Mouse (Mus musculus): ENCODE measurements around the gene Adam1a. TPM values are rescaled to one million over a fixed set of nuclear protein-coding genes. Genes with fewer than 3 reads are reported as not detected.

The Adam1a gene
- polyA plus RNA-seq, 1 experiment, result 2.7 TPM

DNA sequence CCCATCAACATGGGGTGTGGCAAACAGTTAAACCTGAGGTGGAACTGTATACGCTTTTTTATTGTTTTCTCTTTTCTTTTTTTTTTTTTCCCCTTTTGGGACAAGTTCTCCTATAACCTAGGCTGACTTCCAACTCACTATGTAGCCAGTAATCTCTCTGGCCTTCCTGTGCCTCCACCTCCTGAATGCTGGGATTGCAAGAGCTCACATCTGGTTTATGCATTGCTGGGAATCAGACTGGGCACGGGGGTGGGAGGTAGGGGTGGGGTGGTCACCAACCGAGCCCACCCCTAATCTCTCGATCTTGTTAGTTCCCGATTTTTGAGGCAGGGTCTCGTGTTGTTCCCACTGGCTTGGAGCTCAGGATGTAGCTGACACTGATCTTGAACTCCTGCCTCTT lies 44.6 kb upstream of the Adam1a start:
- H3K27ac ChIP-seq (ENCODE audit: control insufficient read depth, insufficient read depth, low read depth, low read length, poor library complexity), result no peak overlapping the region
- peaks cover 13% of the 10 kb centered on the region for H3K4me1 ChIP-seq (ENCODE audit: control insufficient read depth, insufficient read depth, low read length)
- no peak overlapping the region for H3K4me3 ChIP-seq (replicated peaks; ENCODE audit: control insufficient read depth, low read depth, low read length)
- 75% methylated on average over 6 of the region's 6 CpGs for WGBS
- no peak for TF ChIP-seq CTCF (IDR thresholded peaks at IDR 0.05; ENCODE audit: control insufficient read depth, insufficient read depth, low read length)
- no peak for TF ChIP-seq POLR2A (IDR thresholded peaks at IDR 0.05; ENCODE audit: borderline replicate concordance, control insufficient read depth, low read depth, low read length)

DNA sequence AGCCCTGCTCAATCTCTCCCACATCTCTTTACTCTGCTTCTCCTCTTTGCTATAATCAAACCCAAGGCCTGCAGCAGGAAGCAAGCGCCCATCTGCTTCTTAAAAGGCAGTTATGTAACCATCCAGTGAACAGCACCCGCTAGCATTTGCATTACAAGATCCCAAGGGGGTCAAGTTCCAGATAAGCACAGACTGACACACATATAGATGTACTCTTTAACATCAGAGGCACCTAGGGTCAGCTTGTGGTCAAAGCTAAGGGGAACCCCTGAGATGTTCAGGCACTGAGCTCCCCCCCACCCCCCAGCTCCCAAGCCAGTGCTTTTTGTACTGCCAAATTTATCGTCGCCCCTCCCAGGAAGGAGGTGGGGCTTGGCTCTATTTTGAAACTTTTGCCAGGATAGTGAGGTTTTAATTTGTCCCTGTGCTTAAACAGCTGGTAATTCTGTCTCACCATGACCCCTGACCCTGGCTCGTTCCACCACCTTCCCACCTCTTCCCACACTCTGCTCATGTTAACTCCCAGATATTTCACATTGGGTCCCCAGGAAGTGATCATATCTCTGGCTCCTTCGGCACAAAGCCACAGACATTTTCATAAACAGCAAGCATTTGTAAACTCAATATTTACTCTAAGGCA lies 41.2 kb upstream of the Adam1a start:
- TF ChIP-seq POLR2A (IDR thresholded peaks at IDR 0.05; ENCODE audit: borderline replicate concordance, control insufficient read depth, low read depth, low read length) (no peak), CTCF (IDR thresholded peaks at IDR 0.05; ENCODE audit: control insufficient read depth, insufficient read depth, low read length) (no peak)
- H3K4me1 ChIP-seq (ENCODE audit: control insufficient read depth, insufficient read depth, low read length), result peaks cover 13% of the 10 kb centered on the region
- under 1% methylated on average over 6 of the region's 6 CpGs for WGBS
- peak overlapping the region; percentile 73 for H3K27ac ChIP-seq (ENCODE audit: control insufficient read depth, insufficient read depth, low read depth, low read length, poor library complexity)
- H3K4me3 ChIP-seq (replicated peaks; ENCODE audit: control insufficient read depth, low read depth, low read length), result peak overlapping the region; percentile 40

- TF ChIP-seq POLR2A (IDR thresholded peaks at IDR 0.05; ENCODE audit: borderline replicate concordance, control insufficient read depth, low read depth, low read length), result no peak
- TF ChIP-seq CTCF (IDR thresholded peaks at IDR 0.05; ENCODE audit: control insufficient read depth, insufficient read depth, low read length), result no peak
- Histone ChIP-seq H3K27ac (ENCODE audit: control insufficient read depth, insufficient read depth, low read depth, low read length, poor library complexity) (peak overlapping the region; percentile 73), H3K4me1 (ENCODE audit: control insufficient read depth, insufficient read depth, low read length) (peaks cover 13% of the 10 kb centered on the region), H3K4me3 (replicated peaks; ENCODE audit: control insufficient read depth, low read depth, low read length) (no peak overlapping the region)
- WGBS, result 62% methylated on average over 5 of the region's 5 CpGs
These were observed 40.4 kb upstream of the Adam1a start for GRCm38 (mm10) chr5:121585699-121586098.

GRCm38 (mm10) chr5:121585005-121585404 lies 39.7 kb upstream of the Adam1a start:
- WGBS, result 75% methylated on average over 10 of the region's 10 CpGs
- TF ChIP-seq POLR2A (IDR thresholded peaks at IDR 0.05; ENCODE audit: borderline replicate concordance, control insufficient read depth, low read depth, low read length) (no peak), CTCF (IDR thresholded peaks at IDR 0.05; ENCODE audit: control insufficient read depth, insufficient read depth, low read length) (no peak)
- no peak overlapping the region for H3K27ac ChIP-seq (ENCODE audit: control insufficient read depth, insufficient read depth, low read depth, low read length, poor library complexity)
- H3K4me1 ChIP-seq (ENCODE audit: control insufficient read depth, insufficient read depth, low read length), result peaks cover 13% of the 10 kb centered on the region
- H3K4me3 ChIP-seq (replicated peaks; ENCODE audit: control insufficient read depth, low read depth, low read length), result no peak overlapping the region

DNA sequence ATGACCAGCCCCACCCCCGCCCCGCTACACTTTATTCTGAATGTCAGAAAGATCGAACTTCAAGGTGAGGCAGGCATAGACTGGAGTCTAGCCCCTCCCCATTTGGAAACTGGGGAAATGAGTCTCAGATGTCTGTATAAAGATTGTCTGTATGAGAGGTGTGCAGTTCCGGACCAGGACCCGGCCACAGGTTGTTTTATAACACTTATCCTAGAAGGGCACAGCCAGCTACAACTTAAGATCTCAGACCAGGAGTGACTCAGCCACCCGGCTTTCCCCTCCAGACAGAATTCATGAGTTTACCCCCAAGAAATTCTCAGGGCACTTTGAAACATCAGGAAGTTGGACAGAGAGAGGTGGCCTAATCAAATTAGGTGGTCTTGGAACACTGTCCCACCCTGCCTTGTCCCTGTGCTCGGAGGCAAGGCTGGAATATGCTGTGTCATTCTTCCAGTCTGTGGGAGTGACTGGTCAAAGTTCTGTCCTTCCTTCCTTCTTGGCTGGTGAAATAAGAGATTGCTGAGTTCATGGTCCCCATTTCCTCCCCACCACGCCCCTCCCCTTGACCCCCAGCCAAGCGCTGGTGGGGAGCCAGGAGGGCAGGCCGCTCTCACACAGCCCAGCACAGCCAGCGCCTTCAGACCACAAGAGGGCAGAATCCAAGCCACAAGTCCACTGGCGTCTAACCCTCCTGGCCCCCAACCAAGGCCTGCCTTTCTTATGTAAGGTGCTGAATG lies 38.7 kb upstream of the Adam1a start:
- Histone ChIP-seq H3K27ac (ENCODE audit: control insufficient read depth, insufficient read depth, low read depth, low read length, poor library complexity) (peak overlapping the region; percentile 71), H3K4me3 (replicated peaks; ENCODE audit: control insufficient read depth, low read depth, low read length) (peak overlapping the region; percentile 34), H3K4me1 (ENCODE audit: control insufficient read depth, insufficient read depth, low read length) (peaks cover 12% of the 10 kb centered on the region)
- TF ChIP-seq CTCF (IDR thresholded peaks at IDR 0.05; ENCODE audit: control insufficient read depth, insufficient read depth, low read length) (peak; percentile 79), POLR2A (IDR thresholded peaks at IDR 0.05; ENCODE audit: borderline replicate concordance, control insufficient read depth, low read depth, low read length) (no peak; the same call in 1 of the 2 replicates)
- WGBS, result 16% methylated on average over 12 of the region's 12 CpGs

GRCm38 (mm10) chr5:121581945-121582344 lies 36.7 kb upstream of the Adam1a start:
- WGBS, result 87% methylated on average over 8 of the region's 8 CpGs
- Histone ChIP-seq H3K27ac (ENCODE audit: control insufficient read depth, insufficient read depth, low read depth, low read length, poor library complexity) (no peak overlapping the region), H3K4me1 (ENCODE audit: control insufficient read depth, insufficient read depth, low read length) (peaks cover 7% of the 10 kb centered on the region; the same call in 1 of the 2 replicates), H3K4me3 (replicated peaks; ENCODE audit: control insufficient read depth, low read depth, low read length) (no peak overlapping the region)
- TF ChIP-seq POLR2A (IDR thresholded peaks at IDR 0.05; ENCODE audit: borderline replicate concordance, control insufficient read depth, low read depth, low read length), result no peak
- no peak for TF ChIP-seq CTCF (IDR thresholded peaks at IDR 0.05; ENCODE audit: control insufficient read depth, insufficient read depth, low read length)

DNA sequence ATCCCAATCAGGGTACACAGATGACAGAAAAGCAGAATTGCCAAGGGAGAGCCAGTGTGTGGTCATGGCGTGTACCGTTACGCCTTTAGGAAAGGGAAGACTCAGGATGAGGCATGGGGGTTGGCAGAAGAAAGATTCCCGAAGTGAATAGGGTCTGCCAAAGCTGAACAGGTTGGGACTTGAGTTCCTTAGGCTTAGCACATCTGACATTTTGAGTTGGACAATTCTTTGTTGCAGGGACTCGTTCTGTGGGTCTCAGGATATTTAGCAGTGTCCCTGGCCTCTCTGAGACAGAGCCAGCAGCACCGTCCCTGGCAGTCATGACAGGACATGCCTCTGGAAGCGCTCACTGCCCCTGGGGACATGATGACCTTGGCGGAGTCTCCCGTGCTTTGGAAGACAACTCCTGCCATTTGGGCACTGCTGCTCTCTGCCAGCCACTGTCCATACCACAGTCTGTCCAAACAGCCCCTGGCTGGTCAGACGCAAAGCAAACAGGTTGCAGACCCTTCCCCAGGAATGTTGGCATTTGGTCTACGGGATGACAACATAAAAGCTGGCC lies 31.7 kb upstream of the Adam1a start:
- Histone ChIP-seq H3K4me1 (ENCODE audit: control insufficient read depth, insufficient read depth, low read length) (no peaks in the 10 kb centered on the region), H3K27ac (ENCODE audit: control insufficient read depth, insufficient read depth, low read depth, low read length, poor library complexity) (no peak overlapping the region), H3K4me3 (replicated peaks; ENCODE audit: control insufficient read depth, low read depth, low read length) (no peak overlapping the region)
- WGBS, result 86% methylated on average over 11 of the region's 11 CpGs
- no peak for TF ChIP-seq CTCF (IDR thresholded peaks at IDR 0.05; ENCODE audit: control insufficient read depth, insufficient read depth, low read length)
- no peak for TF ChIP-seq POLR2A (IDR thresholded peaks at IDR 0.05; ENCODE audit: borderline replicate concordance, control insufficient read depth, low read depth, low read length)

- WGBS, result 89% methylated on average over 11 of the region's 11 CpGs
- Histone ChIP-seq H3K4me3 (replicated peaks; ENCODE audit: control insufficient read depth, low read depth, low read length) (no peak overlapping the region), H3K27ac (ENCODE audit: control insufficient read depth, insufficient read depth, low read depth, low read length, poor library complexity) (no peak overlapping the region), H3K4me1 (ENCODE audit: control insufficient read depth, insufficient read depth, low read length) (no peaks in the 10 kb centered on the region)
- no peak for TF ChIP-seq POLR2A (IDR thresholded peaks at IDR 0.05; ENCODE audit: borderline replicate concordance, control insufficient read depth, low read depth, low read length)
- no peak for TF ChIP-seq CTCF (IDR thresholded peaks at IDR 0.05; ENCODE audit: control insufficient read depth, insufficient read depth, low read length)
These were observed 30.6 kb upstream of the Adam1a start for GRCm38 (mm10) chr5:121575867-121576266.

Data from bone marrow, adult 2 months (tissue).